Mouse (Mus musculus) heart, postnatal 0 days (tissue): ENCODE data around the gene Ralgps2. TPM values are rescaled to one million over a fixed set of nuclear protein-coding genes. Genes with fewer than 3 reads are reported as not detected.

Experiments used
- ATAC-seq: fragments of 200-750 bp; cut with Nextera tagmentation; 2 replicates; pipeline ENCODE4 v1.8.0; 2017; ENCODE audit warnings: low read depth, moderate number of reproducible peaks, moderate library complexity; ENCODE audit not compliant: insufficient read depth
- DNase-seq: peaks from one replicate; pipeline ENCODE4 v3.0.0-alpha.2; 2016; ENCODE audit warnings: low spot score
- H3K27ac ChIP-seq: fragments of 300-500 bp; sonication (generic); 2 replicates; pipeline ENCODE4 v1.5.1; 2014; ENCODE audit warnings: low read depth, mild to moderate bottlenecking
- H3K27me3 ChIP-seq: fragments of 300-500 bp; sonication (generic); 2 replicates; pipeline ENCODE4 v1.6.1; 2014; ENCODE audit warnings: low read length, mixed read lengths; ENCODE audit not compliant: control insufficient read depth, insufficient read depth
- H3K36me3 ChIP-seq: fragments of 300-500 bp; sonication (generic); replicated peaks from 2 replicates; pipeline ENCODE4 v1.6.1; 2014; ENCODE audit warnings: low read length, mixed read lengths; ENCODE audit not compliant: control insufficient read depth, insufficient read depth
- H3K4me1 ChIP-seq: fragments of 300-500 bp; sonication (generic); 2 replicates; pipeline ENCODE4 v1.6.1; 2014; ENCODE audit warnings: antibody characterized with exemption; ENCODE audit not compliant: control insufficient read depth, insufficient read depth
- H3K4me2 ChIP-seq: fragments of 300-500 bp; sonication (generic); 2 replicates; pipeline ENCODE4 v1.6.1; 2014; ENCODE audit warnings: low read depth, mild to moderate bottlenecking, low read length, moderate library complexity
- H3K4me3 ChIP-seq: fragments of 300-500 bp; sonication (generic); 2 replicates; pipeline ENCODE4 v1.5.1; 2014; ENCODE audit warnings: low read depth, low read length
- H3K9ac ChIP-seq: fragments of 300-500 bp; sonication (generic); replicated peaks from 2 replicates; pipeline ENCODE4 v1.6.1; 2014; ENCODE audit warnings: low read depth, low read length, mixed read lengths
- H3K9me3 ChIP-seq: fragments of 300-500 bp; sonication (generic); replicated peaks from 2 replicates; pipeline ENCODE4 v1.6.1; 2016; ENCODE audit warnings: low read length; ENCODE audit not compliant: control insufficient read depth
- CTCF ChIP-seq: IDR thresholded peaks from 2 replicates; pipeline ENCODE4 v1.5.1; 2016; ENCODE audit warnings: antibody characterized with exemption, control low read depth, low read depth
- EP300 ChIP-seq: IDR thresholded peaks from 2 replicates; pipeline ENCODE4 v1.6.1; 2016; ENCODE audit warnings: antibody characterized with exemption, low read depth
- WGBS: fragments of 180-500 bp; shearing (Covaris S2); extraction: QIAGEN DNeasy Blood & Tissue Kit; methylation state at CpG from one replicate; pipeline ENCODE4 v1.1.7; 2014; 5-methylcytosine and 5-hydroxymethylcytosine counted together
- polyA plus RNA-seq: library from polyadenylated mRNA; unstranded; fragments of >200 nt; fragmentation: Nextera tagmentation; extraction: Ambion mirVana; gene quantifications from 2 replicates; pipeline ENCODE4 v1.2.1, GENCODE M21; 2015
- total RNA-seq: library from RNA; depleted of rRNA; stranded (reverse); fragments of >200 nt; gene quantifications from 2 replicates; pipeline ENCODE4 v1.2.3, GENCODE M21; 2014; ENCODE audit warnings: low replicate concordance

Ralgps2 gene
- total and polyA plus RNA-seq, 2 experiments from 2014 or later: 24.5 to 34.3 TPM

DNA sequence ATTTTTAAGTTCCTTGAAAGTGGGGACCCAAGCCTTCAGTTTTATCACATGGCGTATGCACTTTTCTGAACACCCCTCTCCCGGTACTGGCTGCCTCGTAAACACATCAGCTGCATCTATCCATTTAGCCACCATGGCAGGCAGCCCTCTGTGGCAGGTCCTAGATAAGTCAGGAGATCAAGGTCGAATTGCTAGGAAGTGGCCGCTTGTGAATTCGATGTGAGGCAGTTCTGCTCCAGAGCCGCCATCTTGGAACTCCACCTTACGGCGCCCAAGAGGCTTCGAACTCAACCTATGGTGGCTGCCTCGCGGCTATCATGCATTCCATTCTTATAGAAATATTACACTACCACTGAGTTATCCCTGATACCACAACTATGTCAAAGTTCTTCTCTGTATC, 14.8 kb upstream of the Ralgps2 start:
- TF ChIP-seq EP300 (no peak), CTCF (no peak)
- WGBS: 91% methylated on average over 12 of the region's 12 CpGs

GRCm38 (mm10) chr1:156950354-156950753, 10.9 kb upstream of the Ralgps2 start:
- WGBS: 40% methylated on average over 5 of the region's 5 CpGs
- ATAC-seq: no peak
- no peak for TF ChIP-seq EP300
- no peak for TF ChIP-seq CTCF
- Histone ChIP-seq H3K4me3 (no peak overlapping the region), H3K27me3 (no peaks in the 10 kb centered on the region), H3K27ac (no peak overlapping the region), H3K36me3 (no peaks in the 10 kb centered on the region), H3K9ac (no peak overlapping the region), H3K4me2 (no peak overlapping the region), H3K9me3 (no peaks in the 10 kb centered on the region), H3K4me1 (peaks cover 6% of the 10 kb centered on the region; the same call in 1 of the 2 replicates)
- DNase-seq: no peak

More for the DNA sequence above, 14.8 kb upstream of the Ralgps2 start:
- no peak overlapping the region for H3K9ac ChIP-seq
- DNase-seq (no peak), ATAC-seq (no peak)
- H3K4me3 ChIP-seq: no peak overlapping the region
- H3K36me3 ChIP-seq: no peaks in the 10 kb centered on the region
- H3K9me3 ChIP-seq: no peaks in the 10 kb centered on the region
- no peak overlapping the region for H3K27ac ChIP-seq
- H3K27me3 ChIP-seq: no peaks in the 10 kb centered on the region
- H3K4me1 ChIP-seq: peaks cover 14% of the 10 kb centered on the region
- H3K4me2 ChIP-seq: no peak overlapping the region

GRCm38 (mm10) chr1:156940584-156940983, 1.2 kb upstream of the Ralgps2 start:
- 46% methylated on average over 7 of the region's 7 CpGs for WGBS
- H3K4me1 ChIP-seq: no peaks in the 10 kb centered on the region
- no peaks in the 10 kb centered on the region for H3K9me3 ChIP-seq
- no peak overlapping the region for H3K27ac ChIP-seq
- no peak for DNase-seq
- ATAC-seq: no peak
- no peak for TF ChIP-seq CTCF
- no peak for TF ChIP-seq EP300
- H3K4me2 ChIP-seq: peak overlapping the region; percentile 67; the same call in 1 of the 2 replicates
- H3K36me3 ChIP-seq: no peaks in the 10 kb centered on the region
- no peaks in the 10 kb centered on the region for H3K27me3 ChIP-seq
- H3K9ac ChIP-seq: no peak overlapping the region
- no peak overlapping the region for H3K4me3 ChIP-seq

GRCm38 (mm10) chr1:156940142-156940522, 706 bp upstream of the Ralgps2 start:
- no peak overlapping the region for H3K27ac ChIP-seq

DNA sequence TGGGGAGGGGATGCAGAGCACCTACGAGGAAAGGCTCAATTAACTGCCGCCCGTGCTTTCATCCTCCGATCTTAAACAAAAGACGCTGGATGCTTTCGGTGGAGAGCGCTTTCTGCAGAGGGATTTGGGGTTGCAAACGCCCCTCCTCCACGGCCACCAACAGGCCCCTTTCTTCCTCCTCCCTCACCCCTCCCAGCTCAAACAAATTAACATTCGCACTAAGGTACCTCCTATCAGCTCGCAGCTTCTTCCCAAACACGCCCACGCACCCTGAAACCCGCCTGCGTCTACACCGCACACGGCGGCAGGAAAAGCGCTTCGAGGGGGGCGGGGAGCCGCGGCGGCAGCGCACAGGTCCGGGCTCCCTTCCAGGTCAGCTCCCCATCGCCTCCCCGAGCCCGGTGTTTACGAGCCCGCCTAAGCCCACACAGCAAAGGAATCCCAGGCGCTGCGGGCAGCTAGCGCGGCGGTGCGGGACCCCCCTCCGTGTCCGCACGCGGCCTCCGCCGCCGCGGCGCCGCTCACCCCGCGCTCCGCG, 652 bp downstream of the Ralgps2 start:
- Histone ChIP-seq H3K9me3 (no peaks in the 10 kb centered on the region), H3K4me1 (no peaks in the 10 kb centered on the region), H3K27ac (peak overlapping the region; percentile 84), H3K9ac (peak overlapping the region; percentile 86), H3K4me2 (peak overlapping the region; percentile 67), H3K36me3 (no peaks in the 10 kb centered on the region), H3K4me3 (peak overlapping the region; percentile 72), H3K27me3 (no peaks in the 10 kb centered on the region)
- DNase-seq (peak; percentile 54), ATAC-seq (peak; percentile 59)
- TF ChIP-seq CTCF (no peak), EP300 (no peak)
- WGBS: under 1% methylated on average over 36 of the region's 51 CpGs

More at GRCm38 (mm10) chr1:156940142-156940522, 706 bp upstream of the Ralgps2 start:
- H3K27me3 ChIP-seq: no peaks in the 10 kb centered on the region
- no peaks in the 10 kb centered on the region for H3K4me1 ChIP-seq
- ATAC-seq: no peak
- no peaks in the 10 kb centered on the region for H3K9me3 ChIP-seq
- H3K9ac ChIP-seq: peak overlapping the region; percentile 86
- peak overlapping the region; percentile 67 for H3K4me2 ChIP-seq
- 9% methylated on average over 8 of the region's 8 CpGs for WGBS
- TF ChIP-seq EP300: no peak
- no peak for TF ChIP-seq CTCF
- no peaks in the 10 kb centered on the region for H3K36me3 ChIP-seq
- no peak for DNase-seq
- peak overlapping the region; percentile 72 for H3K4me3 ChIP-seq

DNA sequence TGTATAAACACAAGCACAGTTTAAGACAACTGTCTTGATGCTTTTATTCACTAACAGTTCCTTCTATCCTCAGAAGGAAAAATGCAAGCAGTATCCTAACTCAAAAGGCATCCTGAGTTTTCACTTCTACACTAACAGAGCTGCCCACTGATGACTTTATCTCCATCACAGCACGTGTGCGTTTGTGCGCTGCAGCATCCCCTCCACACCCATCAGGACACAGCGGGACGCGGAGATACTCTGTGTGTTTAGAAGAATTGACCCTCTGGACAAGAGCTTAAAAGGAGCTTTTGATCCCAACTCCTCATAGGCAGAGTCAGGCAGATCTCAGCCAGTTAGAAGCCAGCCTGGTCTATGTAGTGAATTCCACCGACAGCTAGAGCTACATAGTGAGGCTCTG, 2.0 kb downstream of the Ralgps2 start:
- Histone ChIP-seq H3K9me3 (no peaks in the 10 kb centered on the region), H3K9ac (no peak overlapping the region), H3K4me2 (no peak overlapping the region), H3K36me3 (no peaks in the 10 kb centered on the region), H3K4me3 (no peak overlapping the region), H3K27ac (no peak overlapping the region), H3K4me1 (no peaks in the 10 kb centered on the region), H3K27me3 (no peaks in the 10 kb centered on the region)
- 81% methylated on average over 7 of the region's 7 CpGs for WGBS
- ATAC-seq (no peak), DNase-seq (no peak)
- TF ChIP-seq EP300: no peak
- TF ChIP-seq CTCF: no peak
